Mouse (Mus musculus) embryonic facial prominence, embryonic 14.5 days (tissue): ENCODE data around the gene Sez6l2. TPM values are rescaled to one million over a fixed set of nuclear protein-coding genes. Genes with fewer than 3 reads are reported as not detected.

Source experiments
- ATAC-seq: fragments of 200-750 bp; cut with Nextera tagmentation; 2 replicates; pipeline ENCODE4 v1.8.0; 2017; ENCODE audit warnings: low read depth, moderate number of reproducible peaks, moderate TSS enrichment
- DNase-seq: peaks from one replicate; pipeline ENCODE4 v3.0.0-alpha.2; 2015; ENCODE audit warnings: low spot score
- H3K27ac ChIP-seq: fragments of 300-500 bp; sonication (generic); replicated peaks from 2 replicates; pipeline ENCODE4 v1.5.1; 2014; ENCODE audit warnings: low read depth, mild to moderate bottlenecking, low read length, moderate library complexity
- H3K27me3 ChIP-seq: fragments of 300-500 bp; sonication (generic); replicated peaks from 2 replicates; pipeline ENCODE4 v1.6.1; 2014; ENCODE audit warnings: low read length; ENCODE audit not compliant: control insufficient read depth, insufficient read depth
- H3K36me3 ChIP-seq: fragments of 300-500 bp; sonication (generic); 2 replicates; pipeline ENCODE4 v1.6.1; 2014; ENCODE audit warnings: low read length, mixed read lengths; ENCODE audit not compliant: control insufficient read depth, insufficient read depth
- H3K4me1 ChIP-seq: fragments of 300-500 bp; sonication (generic); 2 replicates; pipeline ENCODE4 v1.6.1; 2014; ENCODE audit warnings: antibody characterized with exemption, low read length; ENCODE audit not compliant: control insufficient read depth, insufficient read depth
- H3K4me2 ChIP-seq: fragments of 300-500 bp; sonication (generic); 2 replicates; pipeline ENCODE4 v1.6.1; 2014; ENCODE audit warnings: low read depth, mild to moderate bottlenecking, low read length, moderate library complexity, mixed read lengths
- H3K4me3 ChIP-seq: fragments of 300-500 bp; sonication (generic); 2 replicates; pipeline ENCODE4 v1.5.1; 2014; ENCODE audit warnings: low read depth, mild to moderate bottlenecking, low read length
- H3K9ac ChIP-seq: fragments of 300-500 bp; sonication (generic); 2 replicates; pipeline ENCODE4 v1.6.1; 2014; ENCODE audit warnings: low read depth, mild to moderate bottlenecking, low read length, moderate library complexity, mixed read lengths
- H3K9me3 ChIP-seq: fragments of 300-500 bp; sonication (generic); 2 replicates; pipeline ENCODE4 v1.6.1; 2016; ENCODE audit warnings: low read length; ENCODE audit not compliant: control insufficient read depth
- WGBS: fragments of 180-500 bp; shearing (Covaris S2); extraction: QIAGEN DNeasy Blood & Tissue Kit; methylation state at CpG from one replicate; pipeline ENCODE4 v1.1.7; 2014; 5-methylcytosine and 5-hydroxymethylcytosine counted together
- polyA plus RNA-seq: library from polyadenylated mRNA; unstranded; fragments of >200 nt; fragmentation: Nextera tagmentation; extraction: Ambion mirVana; gene quantifications from 2 replicates; pipeline ENCODE4 v1.2.1, GENCODE M21; 2014

Sez6l2 gene
- polyA plus RNA-seq, 1 experiment from 2014 or later: 2.1 TPM

GRCm38 (mm10) chr7:127004122-127004875 is 53.9 kb downstream of the Sez6l2 start:
- Histone ChIP-seq H3K27ac (no peak overlapping the region), H3K9me3 (no peaks in the 10 kb centered on the region), H3K36me3 (no peaks in the 10 kb centered on the region), H3K4me3 (no peak overlapping the region), H3K4me1 (no peaks in the 10 kb centered on the region), H3K27me3 (no peaks in the 10 kb centered on the region), H3K4me2 (no peak overlapping the region), H3K9ac (no peak overlapping the region)
- DNase-seq (no peak), ATAC-seq (no peak)
- WGBS: 72% methylated on average over 4 of the region's 4 CpGs

GRCm38 (mm10) chr7:127007313-127008024 is 57.1 kb downstream of the Sez6l2 start:
- ATAC-seq (no peak), DNase-seq (no peak)
- no peak overlapping the region for H3K27ac ChIP-seq
- H3K4me3 ChIP-seq: no peak overlapping the region
- no peaks in the 10 kb centered on the region for H3K27me3 ChIP-seq
- no peak overlapping the region for H3K4me2 ChIP-seq
- H3K9ac ChIP-seq: no peak overlapping the region
- peaks cover 5% of the 10 kb centered on the region for H3K36me3 ChIP-seq
- H3K9me3 ChIP-seq: no peaks in the 10 kb centered on the region
- WGBS: 73% methylated on average over 6 of the region's 6 CpGs
- H3K4me1 ChIP-seq: no peaks in the 10 kb centered on the region

DNA sequence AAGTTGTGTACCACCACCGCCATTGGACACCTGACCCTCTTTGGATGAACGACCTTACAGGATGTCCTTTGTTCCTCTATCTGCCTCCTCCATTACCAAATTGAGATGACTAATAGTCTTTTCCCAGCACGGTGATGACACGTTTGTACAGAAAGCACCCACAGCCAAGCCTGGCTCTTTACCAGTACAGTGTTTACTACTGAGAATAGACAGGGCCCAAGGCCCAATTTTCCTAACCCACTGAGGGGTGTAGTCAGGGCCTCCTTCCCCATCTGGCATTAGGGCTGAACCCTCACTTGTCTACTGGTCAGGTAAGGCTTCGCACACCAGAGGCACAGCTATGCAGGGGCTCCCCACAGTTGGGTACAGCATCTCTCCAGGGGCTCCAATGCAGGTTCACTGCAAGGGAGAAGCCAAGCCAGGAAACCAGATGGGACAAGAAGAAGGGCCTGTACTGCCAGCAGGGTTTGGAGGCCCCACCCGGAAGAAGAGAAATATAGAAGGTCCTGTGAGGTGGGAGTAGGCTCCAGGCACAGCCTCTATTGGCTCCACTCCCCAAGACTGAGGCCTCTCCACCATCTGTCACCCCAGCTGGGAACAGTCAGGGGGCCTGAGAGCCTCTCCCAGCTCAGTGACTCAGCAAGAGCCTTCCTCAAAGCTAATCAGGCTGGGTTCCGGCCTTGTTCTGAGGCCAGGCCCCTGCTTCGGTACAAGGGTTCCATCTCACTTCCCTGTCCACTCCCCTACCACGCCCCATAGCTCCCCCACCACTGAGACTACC is 58.1 kb downstream of the Sez6l2 start:
- Histone ChIP-seq H3K4me3 (no peak overlapping the region), H3K9me3 (no peaks in the 10 kb centered on the region), H3K27me3 (no peaks in the 10 kb centered on the region), H3K9ac (no peak overlapping the region), H3K4me2 (no peak overlapping the region), H3K4me1 (no peaks in the 10 kb centered on the region), H3K27ac (peak overlapping the region; percentile 48; the same call in 1 of the 2 replicates), H3K36me3 (peaks cover 15% of the 10 kb centered on the region)
- 77% methylated on average over 7 of the region's 9 CpGs for WGBS
- DNase-seq (peak; percentile 73), ATAC-seq (peak; percentile 73)

DNA sequence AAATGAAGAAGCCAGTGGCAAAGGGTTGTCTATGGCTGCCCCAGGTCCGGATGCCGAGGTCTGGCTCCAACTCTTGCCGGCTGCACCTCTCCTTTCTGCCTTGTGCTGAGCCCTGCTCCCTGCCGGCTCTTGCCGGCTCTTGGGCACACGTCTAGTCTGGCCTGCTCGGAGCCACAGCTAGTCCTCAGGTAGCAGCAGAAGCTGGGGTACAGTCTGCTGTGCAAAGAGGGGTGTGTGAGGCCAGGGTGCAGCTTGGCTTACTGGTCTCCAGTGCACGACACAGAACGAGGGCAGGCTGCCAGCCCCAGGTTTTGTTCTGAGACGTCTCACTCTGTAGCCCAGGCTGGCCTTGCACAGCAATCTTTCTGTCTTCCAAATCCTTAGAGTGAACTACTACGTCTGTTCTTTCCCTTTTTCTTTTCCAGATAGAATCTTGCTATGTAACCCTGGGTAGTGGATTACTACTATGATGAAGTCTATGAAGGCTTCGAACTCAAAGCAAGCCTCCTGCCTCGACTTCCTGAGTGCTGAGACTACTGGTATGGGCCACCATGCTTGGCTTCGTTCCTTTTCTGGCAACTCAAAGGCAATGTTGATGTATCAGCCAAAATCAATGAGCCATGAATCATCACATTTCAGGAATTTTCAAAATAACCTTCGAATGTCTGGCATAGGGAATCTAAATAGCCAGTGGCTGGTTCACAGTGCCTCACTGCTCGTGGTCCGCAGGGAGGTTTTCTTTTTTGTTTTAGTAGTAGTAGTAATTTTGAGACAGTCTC is 59.1 kb downstream of the Sez6l2 start:
- no peaks in the 10 kb centered on the region for H3K9me3 ChIP-seq
- DNase-seq (no peak), ATAC-seq (no peak)
- H3K27me3 ChIP-seq: no peaks in the 10 kb centered on the region
- H3K9ac ChIP-seq: no peak overlapping the region
- H3K36me3 ChIP-seq: peaks cover 25% of the 10 kb centered on the region
- H3K4me1 ChIP-seq: no peaks in the 10 kb centered on the region
- peak overlapping the region; percentile 48; the same call in 1 of the 2 replicates for H3K27ac ChIP-seq
- WGBS: 86% methylated on average over 17 of the region's 17 CpGs
- H3K4me3 ChIP-seq: no peak overlapping the region
- no peak overlapping the region for H3K4me2 ChIP-seq

- Histone ChIP-seq H3K4me1 (peaks cover 4% of the 10 kb centered on the region; the same call in 1 of the 2 replicates), H3K27ac (no peak overlapping the region), H3K4me3 (no peak overlapping the region), H3K27me3 (no peaks in the 10 kb centered on the region), H3K9me3 (no peaks in the 10 kb centered on the region), H3K4me2 (no peak overlapping the region), H3K36me3 (peaks cover 39% of the 10 kb centered on the region), H3K9ac (no peak overlapping the region)
- DNase-seq (no peak), ATAC-seq (no peak)
- 93% methylated on average over 2 of the region's 2 CpGs for WGBS
These were observed 60.7 kb downstream of the Sez6l2 start for GRCm38 (mm10) chr7:127011051-127011450.

GRCm38 (mm10) chr7:127011717-127012116 is 61.4 kb downstream of the Sez6l2 start:
- Histone ChIP-seq H3K4me2 (no peak overlapping the region), H3K36me3 (peaks cover 40% of the 10 kb centered on the region), H3K4me3 (no peak overlapping the region), H3K27ac (no peak overlapping the region), H3K9ac (no peak overlapping the region), H3K9me3 (no peaks in the 10 kb centered on the region), H3K27me3 (no peaks in the 10 kb centered on the region), H3K4me1 (peaks cover 5% of the 10 kb centered on the region; the same call in 1 of the 2 replicates)
- DNase-seq: no peak
- ATAC-seq: no peak
- WGBS: 62% methylated on average over 2 of the region's 2 CpGs

DNA sequence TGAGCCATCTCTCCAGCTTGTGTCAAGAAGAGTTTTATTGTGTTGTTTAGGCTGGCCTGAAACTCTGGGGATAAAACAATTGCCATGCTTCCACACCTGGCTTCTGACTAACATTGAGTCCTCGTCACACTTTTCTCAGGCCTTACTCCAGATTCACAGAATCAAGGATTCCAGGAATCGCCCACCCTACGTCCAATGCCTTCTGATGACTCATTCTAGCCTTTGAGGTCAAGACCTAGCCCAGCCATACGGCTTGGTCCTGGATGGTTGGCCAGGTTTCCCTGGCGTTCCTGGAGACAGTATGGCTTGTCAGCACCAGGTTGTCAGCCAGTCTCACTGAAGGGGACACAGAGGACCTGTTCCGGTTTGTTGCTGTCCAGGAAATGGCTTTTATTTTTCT is 62.0 kb downstream of the Sez6l2 start:
- DNase-seq: no peak
- H3K4me1 ChIP-seq: peaks cover 5% of the 10 kb centered on the region; the same call in 1 of the 2 replicates
- no peak overlapping the region for H3K4me3 ChIP-seq
- H3K36me3 ChIP-seq: peaks cover 40% of the 10 kb centered on the region
- no peaks in the 10 kb centered on the region for H3K9me3 ChIP-seq
- no peak for ATAC-seq
- no peak overlapping the region for H3K4me2 ChIP-seq
- no peak overlapping the region for H3K9ac ChIP-seq
- no peaks in the 10 kb centered on the region for H3K27me3 ChIP-seq
- no peak overlapping the region for H3K27ac ChIP-seq
- 90% methylated on average over 6 of the region's 6 CpGs for WGBS

GRCm38 (mm10) chr7:127012845-127013244 is 62.5 kb downstream of the Sez6l2 start:
- H3K9me3 ChIP-seq: no peaks in the 10 kb centered on the region
- H3K4me3 ChIP-seq: no peak overlapping the region
- H3K9ac ChIP-seq: no peak overlapping the region
- H3K36me3 ChIP-seq: peaks cover 40% of the 10 kb centered on the region
- no peak overlapping the region for H3K4me2 ChIP-seq
- H3K27ac ChIP-seq: no peak overlapping the region
- DNase-seq (no peak), ATAC-seq (no peak)
- WGBS: 98% methylated on average over 10 of the region's 10 CpGs
- peaks cover 9% of the 10 kb centered on the region for H3K4me1 ChIP-seq
- no peaks in the 10 kb centered on the region for H3K27me3 ChIP-seq
